Mouse (Mus musculus): ENCODE measurements around the gene Abi1.
"Not testable (repeated sequence)": the region's sequence is repeated elsewhere in the genome, so short reads cannot be mapped to it uniquely, and the experiment has no call there.

Abi1 gene

GRCm38 (mm10) chr2:23028826-23029225, 11.2 kb downstream of the Abi1 start:
- no peak for DNase-seq

GRCm38 (mm10) chr2:23026379-23026778, 13.7 kb downstream of the Abi1 start:
- DNase-seq = no peak

- no peak for DNase-seq
Observed at GRCm38 (mm10) chr2:23023714-23024282, 16.2 kb downstream of the Abi1 start.

GRCm38 (mm10) chr2:23023023-23023422, 17.0 kb downstream of the Abi1 start:
- DNase-seq = no peak

- DNase-seq = peak in 1 of 2 experiments; percentile 18
Observed at GRCm38 (mm10) chr2:23021721-23022120, 18.3 kb downstream of the Abi1 start.

GRCm38 (mm10) chr2:23021320-23021719, 18.7 kb downstream of the Abi1 start:
- no peak for DNase-seq

GRCm38 (mm10) chr2:23019170-23019569, 20.9 kb downstream of the Abi1 start:
- no peak for DNase-seq

GRCm38 (mm10) chr2:23016121-23016520, 23.9 kb downstream of the Abi1 start:
- no peak for DNase-seq

- DNase-seq = no peak
Observed at GRCm38 (mm10) chr2:23015335-23015734, 24.7 kb downstream of the Abi1 start.

GRCm38 (mm10) chr2:23014935-23015334, 25.1 kb downstream of the Abi1 start:
- DNase-seq = not testable (repeated sequence)

- no peak for DNase-seq
Observed at GRCm38 (mm10) chr2:23008256-23008655, 31.8 kb downstream of the Abi1 start.

GRCm38 (mm10) chr2:23007577-23007976, 32.5 kb downstream of the Abi1 start:
- no peak for DNase-seq

GRCm38 (mm10) chr2:23007149-23007548, 32.9 kb downstream of the Abi1 start:
- no peak for DNase-seq

GRCm38 (mm10) chr2:23006219-23006618, 33.8 kb downstream of the Abi1 start:
- DNase-seq = no peak

GRCm38 (mm10) chr2:23002637-23003036, 37.4 kb downstream of the Abi1 start:
- no peak for DNase-seq

GRCm38 (mm10) chr2:22999620-23000019, 40.4 kb downstream of the Abi1 start:
- no peak for DNase-seq

GRCm38 (mm10) chr2:22998804-22999203, 41.2 kb downstream of the Abi1 start:
- no peak for DNase-seq

GRCm38 (mm10) chr2:22998015-22998414, 42.0 kb downstream of the Abi1 start:
- DNase-seq = no peak

GRCm38 (mm10) chr2:22996071-22996470, 44.0 kb downstream of the Abi1 start:
- no peak for DNase-seq

- peak; percentile 23 to 31 for DNase-seq
Observed at GRCm38 (mm10) chr2:22985973-22986657, 53.9 kb downstream of the Abi1 start.

- no peak for DNase-seq
Observed at GRCm38 (mm10) chr2:22977387-22977973, 62.6 kb downstream of the Abi1 start.

GRCm38 (mm10) chr2:22962970-22963369, 77.1 kb downstream of the Abi1 start:
- no peak for DNase-seq

GRCm38 (mm10) chr2:22962242-22962641, 77.8 kb downstream of the Abi1 start:
- no peak for DNase-seq

- no peak for DNase-seq
Observed at GRCm38 (mm10) chr2:22961681-22962080, 78.4 kb downstream of the Abi1 start.

Measured in kidney, adult 8-10 months (tissue).